Mouse (Mus musculus): ENCODE measurements around the gene Gm10260. TPM values are rescaled to one million over a fixed set of nuclear protein-coding genes. Genes with fewer than 3 reads are reported as not detected.

Gm10260 gene
- polyA plus RNA-seq (2015; fragmentation: Nextera tagmentation; extraction: Ambion mirVana): 4.0 and 5.2 TPM in 2 replicates

GRCm38 (mm10) chr13:97760532-97760931 is at the start of gene Gm10260:
Gene Gm10260, minus strand, starts transcription at chr13:97760632.
- no peak within 1 kb of the TSS for H3K9ac ChIP-seq (ENCODE audit: low read depth, low read length)
- H3K4me1 ChIP-seq (ENCODE audit: control insufficient read depth, insufficient read depth, low read length): peaks cover 8% of the 10 kb centered on the region; the same call in 1 of the 2 replicates
- no peak for ATAC-seq
- H3K27ac ChIP-seq (ENCODE audit: low read length): no peak within 1 kb of the TSS
- H3K27me3 ChIP-seq (replicated peaks; ENCODE audit: control insufficient read depth, insufficient read depth, low read length): no peaks in the 10 kb centered on the region
- H3K9me3 ChIP-seq (ENCODE audit: control insufficient read depth, low read length): no peaks in the 10 kb centered on the region
- H3K4me2 ChIP-seq (ENCODE audit: low read depth, low read length): no peak within 1 kb of the TSS
- no peak within 1 kb of the TSS for H3K4me3 ChIP-seq (ENCODE audit: low read length)
- H3K36me3 ChIP-seq (ENCODE audit: control insufficient read depth, insufficient read depth, low read length): no peaks in the 10 kb centered on the region
- WGBS: 95% methylated on average over 10 of the region's 11 CpGs

DNA sequence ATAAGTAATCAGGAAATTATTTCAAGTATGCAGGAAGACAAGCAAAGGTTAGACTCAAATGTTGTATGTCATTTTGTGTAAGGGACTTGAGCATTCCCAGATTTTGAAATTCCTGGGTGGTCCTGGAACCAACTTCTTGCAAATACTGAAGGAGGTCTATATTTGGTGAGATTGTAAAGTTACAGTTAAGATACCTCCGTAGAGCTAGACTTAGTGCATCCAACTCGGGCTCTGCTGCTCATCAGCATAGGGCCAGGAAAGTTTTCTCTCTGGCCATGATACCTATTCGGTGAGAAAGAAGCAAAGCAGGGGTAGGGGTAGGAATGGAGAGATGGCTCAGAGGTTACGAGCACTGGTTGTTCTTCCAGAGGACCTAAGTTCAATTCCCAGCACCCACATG is 49.4 kb upstream of the Gm10260 start:
- ATAC-seq: 0 out of 2 replicates have a peak, but pooled peaks have one; percentile 18

GRCm38 (mm10) chr13:97805907-97806306 is 45.5 kb upstream of the Gm10260 start:
- H3K4me2 ChIP-seq (ENCODE audit: low read depth, low read length): no peak overlapping the region
- no peaks in the 10 kb centered on the region for H3K27me3 ChIP-seq (replicated peaks; ENCODE audit: control insufficient read depth, insufficient read depth, low read length)
- no peaks in the 10 kb centered on the region for H3K36me3 ChIP-seq (ENCODE audit: control insufficient read depth, insufficient read depth, low read length)
- no peak overlapping the region for H3K4me3 ChIP-seq (ENCODE audit: low read length)
- H3K27ac ChIP-seq (ENCODE audit: low read length): no peak overlapping the region
- H3K4me1 ChIP-seq (ENCODE audit: control insufficient read depth, insufficient read depth, low read length): 0 out of 2 replicates have a peak, but pooled peaks cover 2% of the 10 kb centered on the region
- 88% methylated on average over 9 of the region's 9 CpGs for WGBS
- no peaks in the 10 kb centered on the region for H3K9me3 ChIP-seq (ENCODE audit: control insufficient read depth, low read length)
- no peak for ATAC-seq
- H3K9ac ChIP-seq (ENCODE audit: low read depth, low read length): no peak overlapping the region

More for the DNA sequence above, 49.4 kb upstream of the Gm10260 start:
- 69% methylated on average over 4 of the region's 4 CpGs for WGBS
- no peaks in the 10 kb centered on the region for H3K36me3 ChIP-seq (ENCODE audit: control insufficient read depth, insufficient read depth, low read length)
- no peak overlapping the region for H3K4me2 ChIP-seq (ENCODE audit: low read depth, low read length)
- H3K9me3 ChIP-seq (ENCODE audit: control insufficient read depth, low read length): no peaks in the 10 kb centered on the region
- no peak overlapping the region for H3K27ac ChIP-seq (ENCODE audit: low read length)
- no peaks in the 10 kb centered on the region for H3K27me3 ChIP-seq (replicated peaks; ENCODE audit: control insufficient read depth, insufficient read depth, low read length)
- no peak overlapping the region for H3K4me3 ChIP-seq (ENCODE audit: low read length)
- H3K4me1 ChIP-seq (ENCODE audit: control insufficient read depth, insufficient read depth, low read length): 0 out of 2 replicates have a peak, but pooled peaks cover 2% of the 10 kb centered on the region
- H3K9ac ChIP-seq (ENCODE audit: low read depth, low read length): no peak overlapping the region

DNA sequence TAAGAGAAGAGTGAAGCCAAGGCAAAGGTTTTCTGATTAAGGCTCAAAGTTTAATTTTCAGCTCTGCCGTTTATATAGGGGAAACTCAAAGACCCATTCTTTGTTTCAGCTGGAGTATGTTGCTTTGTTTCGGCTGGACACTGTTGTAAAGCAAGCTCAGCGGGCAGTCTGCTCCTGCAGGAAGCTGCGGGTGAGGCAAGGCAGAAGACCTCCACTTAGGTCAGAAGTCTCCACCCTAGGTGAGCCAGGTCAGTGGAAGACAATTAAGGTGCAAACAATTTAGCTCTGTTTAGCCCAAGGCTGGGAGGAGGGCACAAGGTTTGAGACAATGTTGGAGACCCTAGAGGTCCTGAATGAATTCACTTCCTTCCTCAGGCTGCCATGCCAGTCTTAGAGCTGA is 42.0 kb upstream of the Gm10260 start:
- no peaks in the 10 kb centered on the region for H3K36me3 ChIP-seq (ENCODE audit: control insufficient read depth, insufficient read depth, low read length)
- H3K4me2 ChIP-seq (ENCODE audit: low read depth, low read length): no peak overlapping the region
- WGBS: 57% methylated on average over 4 of the region's 4 CpGs
- no peaks in the 10 kb centered on the region for H3K27me3 ChIP-seq (replicated peaks; ENCODE audit: control insufficient read depth, insufficient read depth, low read length)
- no peaks in the 10 kb centered on the region for H3K4me1 ChIP-seq (ENCODE audit: control insufficient read depth, insufficient read depth, low read length)
- ATAC-seq: no peak
- H3K27ac ChIP-seq (ENCODE audit: low read length): no peak overlapping the region
- H3K9ac ChIP-seq (ENCODE audit: low read depth, low read length): no peak overlapping the region
- no peaks in the 10 kb centered on the region for H3K9me3 ChIP-seq (ENCODE audit: control insufficient read depth, low read length)
- no peak overlapping the region for H3K4me3 ChIP-seq (ENCODE audit: low read length)

- H3K4me3 ChIP-seq (ENCODE audit: low read length): no peak overlapping the region
- no peaks in the 10 kb centered on the region for H3K36me3 ChIP-seq (ENCODE audit: control insufficient read depth, insufficient read depth, low read length)
- H3K9ac ChIP-seq (ENCODE audit: low read depth, low read length): no peak overlapping the region
- 72% methylated on average over 5 of the region's 5 CpGs for WGBS
- no peaks in the 10 kb centered on the region for H3K27me3 ChIP-seq (replicated peaks; ENCODE audit: control insufficient read depth, insufficient read depth, low read length)
- H3K27ac ChIP-seq (ENCODE audit: low read length): no peak overlapping the region
- H3K4me2 ChIP-seq (ENCODE audit: low read depth, low read length): no peak overlapping the region
- ATAC-seq: no peak
- no peaks in the 10 kb centered on the region for H3K4me1 ChIP-seq (ENCODE audit: control insufficient read depth, insufficient read depth, low read length)
- no peaks in the 10 kb centered on the region for H3K9me3 ChIP-seq (ENCODE audit: control insufficient read depth, low read length)
Measured at GRCm38 (mm10) chr13:97797462-97797861, 37.0 kb upstream of the Gm10260 start.

DNA sequence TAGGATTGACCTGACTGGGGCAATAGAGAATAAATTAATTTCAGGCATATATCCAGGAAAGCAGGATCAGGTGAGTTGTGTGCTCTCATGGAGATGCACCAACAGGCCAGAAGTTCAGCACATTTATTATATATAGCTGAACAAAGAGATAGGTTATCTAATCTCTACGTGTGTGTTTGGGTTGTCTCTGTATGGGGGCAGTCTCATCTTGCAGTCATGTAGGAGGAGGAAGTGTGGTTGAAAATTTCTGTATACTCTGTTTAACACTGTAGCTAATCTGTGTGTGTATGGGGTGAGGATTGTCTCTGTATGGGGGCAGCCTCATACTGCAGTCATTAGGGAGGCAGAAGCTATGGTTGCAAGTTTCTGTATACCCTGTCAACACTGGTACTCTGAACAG is 34.3 kb upstream of the Gm10260 start:
- Histone ChIP-seq H3K4me2 (ENCODE audit: low read depth, low read length) (no peak overlapping the region), H3K9me3 (ENCODE audit: control insufficient read depth, low read length) (no peaks in the 10 kb centered on the region), H3K36me3 (ENCODE audit: control insufficient read depth, insufficient read depth, low read length) (no peaks in the 10 kb centered on the region), H3K9ac (ENCODE audit: low read depth, low read length) (no peak overlapping the region), H3K4me1 (ENCODE audit: control insufficient read depth, insufficient read depth, low read length) (peaks cover 5% of the 10 kb centered on the region; the same call in 1 of the 2 replicates), H3K4me3 (ENCODE audit: low read length) (no peak overlapping the region), H3K27ac (ENCODE audit: low read length) (no peak overlapping the region), H3K27me3 (replicated peaks; ENCODE audit: control insufficient read depth, insufficient read depth, low read length) (no peaks in the 10 kb centered on the region)
- no peak for ATAC-seq
- 53% methylated on average over 1 of the region's 1 CpGs for WGBS

DNA sequence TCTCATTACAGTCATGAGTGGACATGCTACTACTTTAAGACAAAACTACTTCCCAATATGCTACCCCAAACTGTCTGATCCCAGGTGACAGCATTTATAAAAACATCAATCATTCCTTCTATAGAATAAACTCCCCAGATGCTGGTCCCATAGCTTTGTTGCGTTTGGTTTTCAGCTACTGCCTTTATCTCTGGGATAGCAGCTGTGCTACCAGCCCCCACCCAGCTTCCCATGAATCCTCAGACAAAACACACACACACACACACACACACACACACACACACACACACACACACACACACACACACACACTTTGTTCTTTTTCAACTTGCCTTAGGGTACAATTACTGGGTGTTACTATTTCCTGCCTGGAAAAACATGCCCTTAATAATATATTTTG is 33.5 kb upstream of the Gm10260 start:
- Histone ChIP-seq H3K27ac (ENCODE audit: low read length) (no peak overlapping the region), H3K27me3 (replicated peaks; ENCODE audit: control insufficient read depth, insufficient read depth, low read length) (no peaks in the 10 kb centered on the region), H3K9me3 (ENCODE audit: control insufficient read depth, low read length) (no peaks in the 10 kb centered on the region), H3K4me3 (ENCODE audit: low read length) (no peak overlapping the region), H3K4me1 (ENCODE audit: control insufficient read depth, insufficient read depth, low read length) (peaks cover 6% of the 10 kb centered on the region; the same call in 1 of the 2 replicates), H3K4me2 (ENCODE audit: low read depth, low read length) (no peak overlapping the region), H3K36me3 (ENCODE audit: control insufficient read depth, insufficient read depth, low read length) (no peaks in the 10 kb centered on the region), H3K9ac (ENCODE audit: low read depth, low read length) (no peak overlapping the region)
- ATAC-seq: no peak
- WGBS: 69% methylated on average over 1 of the region's 1 CpGs

- Histone ChIP-seq H3K4me1 (ENCODE audit: control insufficient read depth, insufficient read depth, low read length) (peaks cover 6% of the 10 kb centered on the region; the same call in 1 of the 2 replicates), H3K9ac (ENCODE audit: low read depth, low read length) (no peak overlapping the region), H3K9me3 (ENCODE audit: control insufficient read depth, low read length) (no peaks in the 10 kb centered on the region), H3K4me3 (ENCODE audit: low read length) (no peak overlapping the region), H3K27ac (ENCODE audit: low read length) (no peak overlapping the region), H3K4me2 (ENCODE audit: low read depth, low read length) (no peak overlapping the region), H3K36me3 (ENCODE audit: control insufficient read depth, insufficient read depth, low read length) (no peaks in the 10 kb centered on the region), H3K27me3 (replicated peaks; ENCODE audit: control insufficient read depth, insufficient read depth, low read length) (no peaks in the 10 kb centered on the region)
- no peak for ATAC-seq
- WGBS: 50% methylated on average over 6 of the region's 6 CpGs
Measured at GRCm38 (mm10) chr13:97791664-97792063, 31.2 kb upstream of the Gm10260 start.

GRCm38 (mm10) chr13:97789782-97790450 is 29.5 kb upstream of the Gm10260 start:
- WGBS: 67% methylated on average over 12 of the region's 12 CpGs
- ATAC-seq: no peak
- no peaks in the 10 kb centered on the region for H3K36me3 ChIP-seq (ENCODE audit: control insufficient read depth, insufficient read depth, low read length)
- H3K27me3 ChIP-seq (replicated peaks; ENCODE audit: control insufficient read depth, insufficient read depth, low read length): no peaks in the 10 kb centered on the region
- H3K27ac ChIP-seq (ENCODE audit: low read length): no peak overlapping the region
- H3K4me2 ChIP-seq (ENCODE audit: low read depth, low read length): no peak overlapping the region
- no peaks in the 10 kb centered on the region for H3K9me3 ChIP-seq (ENCODE audit: control insufficient read depth, low read length)
- H3K9ac ChIP-seq (ENCODE audit: low read depth, low read length): no peak overlapping the region
- no peak overlapping the region for H3K4me3 ChIP-seq (ENCODE audit: low read length)
- H3K4me1 ChIP-seq (ENCODE audit: control insufficient read depth, insufficient read depth, low read length): peaks cover 6% of the 10 kb centered on the region; the same call in 1 of the 2 replicates
